Mouse (Mus musculus) hindbrain, embryonic 11.5 days (tissue): ENCODE results near the gene Pcsk5. TPM values are rescaled to one million over a fixed set of nuclear protein-coding genes. Genes with fewer than 3 reads are reported as not detected.

ENCODE experiments used
- ATAC-seq: fragments of 200-750 bp; cut with Nextera tagmentation; 2 replicates; pipeline ENCODE4 v1.8.0; 2017; ENCODE audit warnings: mild to moderate bottlenecking, moderate TSS enrichment, moderate library complexity; ENCODE audit not compliant: low FRiP score
- DNase-seq: peaks from one replicate; pipeline ENCODE4 v3.0.0-alpha.2; 2015; ENCODE audit warnings: low spot score
- H3K27ac ChIP-seq: fragments of 300-500 bp; sonication (generic); 2 replicates; pipeline ENCODE4 v1.5.1; 2014; ENCODE audit warnings: mild to moderate bottlenecking, low read depth, low read length
- H3K27me3 ChIP-seq: fragments of 300-500 bp; sonication (generic); 2 replicates; pipeline ENCODE4 v1.6.1; 2014; ENCODE audit warnings: mild to moderate bottlenecking, low read length, moderate library complexity, mixed read lengths; ENCODE audit not compliant: control insufficient read depth, insufficient read depth
- H3K36me3 ChIP-seq: fragments of 300-500 bp; sonication (generic); 2 replicates; pipeline ENCODE4 v1.6.1; 2014; ENCODE audit warnings: mild to moderate bottlenecking, low read length, moderate library complexity, mixed read lengths; ENCODE audit not compliant: control insufficient read depth, insufficient read depth
- H3K4me1 ChIP-seq: fragments of 300-500 bp; sonication (generic); replicated peaks from 2 replicates; pipeline ENCODE4 v1.6.1; 2014; ENCODE audit warnings: low read length, mixed read lengths; ENCODE audit not compliant: control insufficient read depth, insufficient read depth
- H3K4me2 ChIP-seq: fragments of 300-500 bp; sonication (generic); replicated peaks from 2 replicates; pipeline ENCODE4 v1.6.1; 2014; ENCODE audit warnings: mild to moderate bottlenecking, low read depth, low read length
- H3K4me3 ChIP-seq: fragments of 300-500 bp; sonication (generic); 2 replicates; pipeline ENCODE4 v1.5.1; 2014; ENCODE audit warnings: low read depth, low read length
- H3K9ac ChIP-seq: fragments of 300-500 bp; sonication (generic); 2 replicates; pipeline ENCODE4 v1.6.1; 2014; ENCODE audit warnings: low read depth, low read length
- H3K9me3 ChIP-seq: fragments of 300-500 bp; sonication (generic); 2 replicates; pipeline ENCODE4 v1.6.1; 2016; ENCODE audit warnings: low read length; ENCODE audit not compliant: control insufficient read depth
- WGBS: fragments of 180-500 bp; shearing (Covaris S2); extraction: QIAGEN DNeasy Blood & Tissue Kit; methylation state at CpG from one replicate; pipeline ENCODE4 v1.1.7; 2014; 5-methylcytosine and 5-hydroxymethylcytosine counted together
- polyA plus RNA-seq: library from polyadenylated mRNA; unstranded; fragments of >200 nt; fragmentation: Nextera tagmentation; extraction: Ambion mirVana; gene quantifications from 2 replicates; pipeline ENCODE4 v1.2.1, GENCODE M21; 2014

Gene Pcsk5
- polyA plus RNA-seq, 1 experiment from 2014 or later: 5.3 TPM

- 82% methylated on average over 2 of the region's 2 CpGs for WGBS
Observed at GRCm38 (mm10) chr19:17428561-17428914, 408.9 kb downstream of the Pcsk5 start.

GRCm38 (mm10) chr19:17427824-17428560 is 409.4 kb downstream of the Pcsk5 start:
- no peaks in the 10 kb centered on the region for H3K27me3 ChIP-seq
- no peak overlapping the region for H3K27ac ChIP-seq
- H3K4me1 ChIP-seq: no peaks in the 10 kb centered on the region
- DNase-seq (no peak), ATAC-seq (no peak)
- H3K9ac ChIP-seq: no peak overlapping the region
- no peak overlapping the region for H3K4me2 ChIP-seq
- no peaks in the 10 kb centered on the region for H3K9me3 ChIP-seq
- 93% methylated on average over 2 of the region's 2 CpGs for WGBS
- no peak overlapping the region for H3K4me3 ChIP-seq
- H3K36me3 ChIP-seq: no peaks in the 10 kb centered on the region

More at GRCm38 (mm10) chr19:17428561-17428914, 408.9 kb downstream of the Pcsk5 start:
- Histone ChIP-seq H3K27ac (no peak overlapping the region), H3K9ac (no peak overlapping the region), H3K4me2 (no peak overlapping the region), H3K27me3 (no peaks in the 10 kb centered on the region), H3K9me3 (no peaks in the 10 kb centered on the region), H3K4me1 (no peaks in the 10 kb centered on the region), H3K36me3 (no peaks in the 10 kb centered on the region), H3K4me3 (no peak overlapping the region)
- no peak for DNase-seq
- ATAC-seq: no peak

- no peaks in the 10 kb centered on the region for H3K36me3 ChIP-seq
- no peaks in the 10 kb centered on the region for H3K4me1 ChIP-seq
- DNase-seq: no peak
- H3K27me3 ChIP-seq: no peaks in the 10 kb centered on the region
- H3K4me2 ChIP-seq: no peak overlapping the region
- no peak overlapping the region for H3K9ac ChIP-seq
- no peaks in the 10 kb centered on the region for H3K9me3 ChIP-seq
- WGBS: 90% methylated on average over 3 of the region's 3 CpGs
- no peak overlapping the region for H3K27ac ChIP-seq
- H3K4me3 ChIP-seq: no peak overlapping the region
- ATAC-seq: no peak
Observed at GRCm38 (mm10) chr19:17423306-17423705, 414.1 kb downstream of the Pcsk5 start.

GRCm38 (mm10) chr19:17417855-17418254 is 419.6 kb downstream of the Pcsk5 start:
- no peak overlapping the region for H3K27ac ChIP-seq
- H3K9me3 ChIP-seq: no peaks in the 10 kb centered on the region
- ATAC-seq: no peak
- H3K4me2 ChIP-seq: no peak overlapping the region
- no peak overlapping the region for H3K9ac ChIP-seq
- WGBS: 90% methylated on average over 1 of the region's 1 CpGs
- H3K36me3 ChIP-seq: no peaks in the 10 kb centered on the region
- no peaks in the 10 kb centered on the region for H3K4me1 ChIP-seq
- H3K4me3 ChIP-seq: no peak overlapping the region
- H3K27me3 ChIP-seq: no peaks in the 10 kb centered on the region
- DNase-seq: no peak

GRCm38 (mm10) chr19:17412915-17413459 is 424.4 kb downstream of the Pcsk5 start:
- no peaks in the 10 kb centered on the region for H3K36me3 ChIP-seq
- H3K27me3 ChIP-seq: no peaks in the 10 kb centered on the region
- DNase-seq (no peak), ATAC-seq (no peak)
- H3K4me1 ChIP-seq: no peaks in the 10 kb centered on the region
- no peak overlapping the region for H3K4me2 ChIP-seq
- no peak overlapping the region for H3K4me3 ChIP-seq
- WGBS: 62% methylated on average over 4 of the region's 4 CpGs
- H3K27ac ChIP-seq: no peak overlapping the region
- no peak overlapping the region for H3K9ac ChIP-seq
- no peaks in the 10 kb centered on the region for H3K9me3 ChIP-seq

- no peak for DNase-seq
- Histone ChIP-seq H3K27ac (no peak overlapping the region), H3K9ac (no peak overlapping the region), H3K36me3 (no peaks in the 10 kb centered on the region), H3K4me3 (no peak overlapping the region), H3K4me2 (no peak overlapping the region), H3K9me3 (no peaks in the 10 kb centered on the region), H3K4me1 (no peaks in the 10 kb centered on the region), H3K27me3 (no peaks in the 10 kb centered on the region)
- ATAC-seq: no peak
- 85% methylated on average over 5 of the region's 5 CpGs for WGBS
Observed at GRCm38 (mm10) chr19:17410465-17411065, 426.9 kb downstream of the Pcsk5 start.

- Histone ChIP-seq H3K36me3 (no peaks in the 10 kb centered on the region), H3K9me3 (no peaks in the 10 kb centered on the region), H3K27ac (no peak overlapping the region), H3K4me1 (no peaks in the 10 kb centered on the region), H3K27me3 (no peaks in the 10 kb centered on the region), H3K4me2 (no peak overlapping the region), H3K9ac (no peak overlapping the region), H3K4me3 (no peak overlapping the region)
- ATAC-seq (no peak), DNase-seq (no peak)
- 68% methylated on average over 3 of the region's 3 CpGs for WGBS
Observed at GRCm38 (mm10) chr19:17409351-17409750, 428.1 kb downstream of the Pcsk5 start.

GRCm38 (mm10) chr19:17408591-17408990 is 428.8 kb downstream of the Pcsk5 start:
- no peaks in the 10 kb centered on the region for H3K36me3 ChIP-seq
- no peak overlapping the region for H3K27ac ChIP-seq
- H3K27me3 ChIP-seq: no peaks in the 10 kb centered on the region
- H3K9me3 ChIP-seq: no peaks in the 10 kb centered on the region
- DNase-seq (no peak), ATAC-seq (no peak)
- no peak overlapping the region for H3K4me2 ChIP-seq
- H3K4me3 ChIP-seq: no peak overlapping the region
- no peak overlapping the region for H3K9ac ChIP-seq
- H3K4me1 ChIP-seq: no peaks in the 10 kb centered on the region

GRCm38 (mm10) chr19:17406823-17407222 is 430.6 kb downstream of the Pcsk5 start:
- no peak overlapping the region for H3K4me3 ChIP-seq
- no peaks in the 10 kb centered on the region for H3K27me3 ChIP-seq
- H3K4me1 ChIP-seq: no peaks in the 10 kb centered on the region
- H3K9ac ChIP-seq: no peak overlapping the region
- no peak overlapping the region for H3K4me2 ChIP-seq
- DNase-seq (no peak), ATAC-seq (no peak)
- 91% methylated on average over 5 of the region's 5 CpGs for WGBS
- H3K9me3 ChIP-seq: no peaks in the 10 kb centered on the region
- H3K27ac ChIP-seq: no peak overlapping the region
- no peaks in the 10 kb centered on the region for H3K36me3 ChIP-seq
